Mouse (Mus musculus): ENCODE data around the gene Crybb3. TPM values are rescaled to one million over a fixed set of nuclear protein-coding genes. Genes with fewer than 3 reads are reported as not detected.
A peak's percentile ranks its signal among the peaks of the same experiment; 100 is the strongest.
"Not testable (repeated sequence)": the region's sequence is repeated elsewhere in the genome, so short reads cannot be mapped to it uniquely, and the experiment has no call there.

Crybb3 gene
- total RNA-seq (2021): 1 to 10 TPM; 1.5 to 2.8 TPM

GRCm38 (mm10) chr5:113081439-113081838 is at the start of gene Crybb3:
Crybb3 (minus strand) TSS chr5:113081584.
- DNase-seq (ENCODE audit: extremely low spot score in 1 of 2, low spot score in 1 of 2): no peak

GRCm38 (mm10) chr5:113128426-113128825 is 47.0 kb upstream of the Crybb3 start:
- no peak for DNase-seq (ENCODE audit: extremely low spot score in 1 of 2, low spot score in 1 of 2)

GRCm38 (mm10) chr5:113126476-113126875 is 45.1 kb upstream of the Crybb3 start:
- peak; percentile 47 to 49 for DNase-seq (ENCODE audit: extremely low spot score in 1 of 2, low spot score in 1 of 2)

- DNase-seq (ENCODE audit: extremely low spot score in 1 of 2, low spot score in 1 of 2): no peak
Measured at GRCm38 (mm10) chr5:113123693-113124092, 42.3 kb upstream of the Crybb3 start.

GRCm38 (mm10) chr5:113122326-113123054 is 41.1 kb upstream of the Crybb3 start:
- no peak for DNase-seq (ENCODE audit: extremely low spot score in 1 of 2, low spot score in 1 of 2)

GRCm38 (mm10) chr5:113121591-113121875 is 40.1 kb upstream of the Crybb3 start:
- DNase-seq (ENCODE audit: extremely low spot score in 1 of 2, low spot score in 1 of 2): no peak

GRCm38 (mm10) chr5:113120741-113121590 is 39.6 kb upstream of the Crybb3 start:
- no peak for DNase-seq (ENCODE audit: extremely low spot score in 1 of 2, low spot score in 1 of 2)

GRCm38 (mm10) chr5:113119861-113120465 is 38.6 kb upstream of the Crybb3 start:
- DNase-seq (ENCODE audit: extremely low spot score in 1 of 2, low spot score in 1 of 2): no peak

GRCm38 (mm10) chr5:113119291-113119690 is 37.9 kb upstream of the Crybb3 start:
- no peak for DNase-seq (ENCODE audit: extremely low spot score in 1 of 2, low spot score in 1 of 2)

GRCm38 (mm10) chr5:113118695-113119094 is 37.3 kb upstream of the Crybb3 start:
- DNase-seq (ENCODE audit: extremely low spot score in 1 of 2, low spot score in 1 of 2): no peak

- no peak for DNase-seq (ENCODE audit: extremely low spot score in 1 of 2, low spot score in 1 of 2)
Measured at GRCm38 (mm10) chr5:113117361-113117760, 36.0 kb upstream of the Crybb3 start.

- DNase-seq (ENCODE audit: extremely low spot score in 1 of 2, low spot score in 1 of 2): no peak
Measured at GRCm38 (mm10) chr5:113115896-113116295, 34.5 kb upstream of the Crybb3 start.

- no peak for DNase-seq (ENCODE audit: extremely low spot score in 1 of 2, low spot score in 1 of 2)
Measured at GRCm38 (mm10) chr5:113114264-113115225, 33.2 kb upstream of the Crybb3 start.

GRCm38 (mm10) chr5:113113120-113113519 is 31.7 kb upstream of the Crybb3 start:
- no peak for DNase-seq (ENCODE audit: extremely low spot score in 1 of 2, low spot score in 1 of 2)

GRCm38 (mm10) chr5:113111336-113111735 is 30.0 kb upstream of the Crybb3 start:
- DNase-seq (ENCODE audit: extremely low spot score in 1 of 2, low spot score in 1 of 2): no peak

GRCm38 (mm10) chr5:113110929-113111328 is 29.5 kb upstream of the Crybb3 start:
- no peak for DNase-seq (ENCODE audit: extremely low spot score in 1 of 2, low spot score in 1 of 2)

GRCm38 (mm10) chr5:113109651-113110050 is 28.3 kb upstream of the Crybb3 start:
- DNase-seq (ENCODE audit: extremely low spot score in 1 of 2, low spot score in 1 of 2): not testable (repeated sequence)

- no peak for DNase-seq (ENCODE audit: extremely low spot score in 1 of 2, low spot score in 1 of 2)
Measured at GRCm38 (mm10) chr5:113108165-113108764, 26.9 kb upstream of the Crybb3 start.

- no peak for DNase-seq (ENCODE audit: extremely low spot score in 1 of 2, low spot score in 1 of 2)
Measured at GRCm38 (mm10) chr5:113107709-113108108, 26.3 kb upstream of the Crybb3 start.

GRCm38 (mm10) chr5:113106594-113106993 is 25.2 kb upstream of the Crybb3 start:
- DNase-seq (ENCODE audit: extremely low spot score in 1 of 2, low spot score in 1 of 2): no peak
